Mouse (Mus musculus): Measurements from ENCODE around the gene Ntrk2.

DNA sequence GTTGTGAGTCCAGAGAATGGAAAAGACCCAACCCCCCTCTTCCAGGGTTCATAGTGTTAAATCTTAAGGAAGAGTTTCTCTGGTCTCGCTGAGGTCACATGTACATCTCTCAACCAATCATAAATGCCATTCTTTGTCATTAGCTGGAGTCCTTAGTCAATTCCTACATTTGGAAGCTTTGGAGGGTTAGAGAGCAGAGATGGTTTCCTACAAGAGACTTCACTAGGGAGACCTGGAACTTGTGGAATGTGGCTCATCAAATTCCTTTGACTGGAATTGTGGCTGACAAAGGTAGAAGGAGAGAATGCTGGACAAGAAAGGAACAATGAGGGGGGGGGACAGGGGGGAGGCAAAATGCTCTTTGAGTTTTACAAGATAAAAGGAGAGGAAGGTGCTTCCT is 30.5 kb downstream of the Ntrk2 start:
- no peak for TF ChIP-seq CTCF (IDR thresholded peaks at IDR 0.05; ENCODE audit: low read depth)
- no peak for TF ChIP-seq EP300 (IDR thresholded peaks at IDR 0.05; ENCODE audit: low read depth)

Data from heart, postnatal 0 days (tissue).